Mouse (Mus musculus): ENCODE measurements around the gene Mgp. TPM values are rescaled to one million over a fixed set of nuclear protein-coding genes. Genes with fewer than 3 reads are reported as not detected.

Gene Mgp
- total RNA-seq, 2 experiments from 2014 or later: 52.8 to 161 TPM

DNA sequence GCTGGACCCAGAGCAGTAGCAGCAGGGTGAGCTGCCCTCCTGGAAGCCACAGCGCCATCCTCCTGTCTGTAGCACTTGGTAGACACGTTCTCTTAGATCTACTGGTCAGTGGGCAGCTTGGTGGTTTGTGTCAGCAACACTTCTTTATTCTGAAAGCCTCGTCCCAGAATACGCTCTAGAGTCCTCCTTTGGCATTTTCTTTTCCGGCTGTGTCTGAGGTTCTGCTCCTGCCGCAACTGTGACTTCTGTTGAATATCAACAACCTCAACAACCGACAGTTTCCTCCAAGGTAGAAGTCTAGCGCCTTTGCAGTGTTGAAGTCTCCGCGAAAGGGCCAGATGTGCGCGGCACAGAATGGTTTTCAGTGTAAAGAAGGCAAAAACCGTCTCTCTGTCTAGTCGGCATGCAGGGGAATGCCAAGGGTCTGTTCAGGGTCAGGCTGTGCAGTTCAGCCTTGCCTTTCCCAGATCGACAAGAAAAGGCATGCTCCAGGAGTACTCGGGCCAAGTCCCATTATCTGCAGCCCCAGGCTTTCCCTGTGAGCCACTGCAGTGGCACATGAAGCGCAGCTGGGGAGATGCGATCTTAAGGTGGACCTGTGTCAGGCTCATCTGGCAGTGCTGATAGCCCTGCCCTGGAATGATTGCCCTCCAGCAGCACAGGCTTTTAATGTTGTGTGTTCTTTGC, 18.3 kb downstream of the Mgp start, which contains the start of gene Art4:
Gene Art4, minus strand, starts transcription at position 548 of the 687 bp plus-strand sequence.
- peak within 1 kb of the TSS; percentile 56 for H3K27ac ChIP-seq
- intact Hi-C loops (cut with DNase I): no loop called here

DNA sequence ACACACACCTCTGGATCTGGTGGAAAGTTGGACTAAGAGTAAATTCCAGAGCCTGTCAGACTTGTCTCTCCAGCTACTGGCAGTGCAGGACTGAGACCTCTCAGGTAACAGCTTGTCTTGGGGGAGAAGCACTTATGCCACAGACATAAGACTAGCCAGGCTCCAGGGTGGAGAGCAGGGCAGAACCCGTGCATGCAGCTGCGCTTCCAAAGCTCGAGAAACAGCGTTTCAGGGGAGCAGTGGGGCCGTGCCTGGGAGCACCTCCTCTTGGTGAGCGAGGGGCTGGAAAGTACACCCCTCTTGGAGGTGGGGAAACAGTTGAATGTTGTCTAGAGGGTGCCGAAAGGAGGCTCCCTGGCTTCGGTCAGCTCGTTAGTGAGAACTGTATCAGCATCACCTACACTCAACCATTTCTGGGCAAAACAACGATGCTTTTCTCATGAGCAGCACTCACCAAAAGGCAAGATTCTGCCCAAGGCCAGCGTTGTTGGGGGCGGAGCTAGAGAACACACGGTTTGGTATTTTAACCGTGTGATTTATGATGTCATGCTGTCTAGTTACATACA, 19.5 kb downstream of the Mgp start:
- no peak for DNase-seq
- no peak for TF ChIP-seq CTCF (IDR thresholded peaks at IDR 0.05)
- Histone ChIP-seq H3K4me3 (no peak overlapping the region), H3K27ac (no peak overlapping the region)
- intact Hi-C loops (cut with DNase I): no loop called here

More for the DNA sequence above, 18.3 kb downstream of the Mgp start, which contains the start of gene Art4:
- H3K4me3 ChIP-seq: peak within 1 kb of the TSS; percentile 7
- TF ChIP-seq CTCF (IDR thresholded peaks at IDR 0.05): no peak
- no peak for DNase-seq

GRCm38 (mm10) chr6:136855183-136855582, 20.4 kb downstream of the Mgp start:
- no peak for DNase-seq
- no peak overlapping the region for H3K27ac ChIP-seq
- intact Hi-C loops (cut with DNase I): no loop called here
- TF ChIP-seq CTCF (IDR thresholded peaks at IDR 0.05): no peak
- H3K4me3 ChIP-seq: no peak overlapping the region

DNA sequence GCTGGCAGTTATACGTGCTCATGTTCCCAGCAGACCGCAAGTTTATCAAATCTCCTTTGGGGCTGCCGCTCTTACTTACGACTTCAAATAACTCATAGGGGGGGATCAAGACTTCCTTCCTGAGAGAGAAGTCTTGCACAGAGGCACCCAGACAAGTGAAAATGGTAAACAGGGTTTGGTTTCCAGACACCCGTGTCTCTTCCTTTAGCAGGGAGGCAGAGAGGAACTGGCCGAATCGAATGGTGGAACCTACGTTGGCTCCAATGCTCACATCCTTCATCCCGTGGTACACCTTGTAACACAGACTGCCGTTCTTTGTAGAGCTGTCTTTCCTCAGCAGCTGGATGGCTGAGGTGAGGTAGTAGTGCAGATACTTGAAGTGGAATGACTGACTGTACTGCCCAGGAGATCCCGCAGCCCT, 21.3 kb downstream of the Mgp start:
- H3K4me3 ChIP-seq: no peak overlapping the region

GRCm38 (mm10) chr6:136852762-136853161, 22.9 kb downstream of the Mgp start:
- no peak overlapping the region for H3K4me3 ChIP-seq
- peak overlapping the region; percentile 43; the same call in 1 of the 2 replicates for H3K27ac ChIP-seq
- TF ChIP-seq CTCF (IDR thresholded peaks at IDR 0.05): no peak
- intact Hi-C loops (cut with DNase I): no loop called here
- no peak for DNase-seq

More for the DNA sequence above, 21.3 kb downstream of the Mgp start:
- DNase-seq: no peak
- no peak for TF ChIP-seq CTCF (IDR thresholded peaks at IDR 0.05)
- H3K27ac ChIP-seq: no peak overlapping the region
- intact Hi-C loops (cut with DNase I): no loop called here

- no peak for DNase-seq
- no peak overlapping the region for H3K4me3 ChIP-seq
- H3K27ac ChIP-seq: 0 out of 2 replicates have a peak overlapping the region, but pooled peaks have one; percentile 43
- no peak for TF ChIP-seq CTCF (IDR thresholded peaks at IDR 0.05)
- intact Hi-C loops (cut with DNase I): no loop called here
Observed at GRCm38 (mm10) chr6:136852348-136852747, 23.3 kb downstream of the Mgp start.

DNA sequence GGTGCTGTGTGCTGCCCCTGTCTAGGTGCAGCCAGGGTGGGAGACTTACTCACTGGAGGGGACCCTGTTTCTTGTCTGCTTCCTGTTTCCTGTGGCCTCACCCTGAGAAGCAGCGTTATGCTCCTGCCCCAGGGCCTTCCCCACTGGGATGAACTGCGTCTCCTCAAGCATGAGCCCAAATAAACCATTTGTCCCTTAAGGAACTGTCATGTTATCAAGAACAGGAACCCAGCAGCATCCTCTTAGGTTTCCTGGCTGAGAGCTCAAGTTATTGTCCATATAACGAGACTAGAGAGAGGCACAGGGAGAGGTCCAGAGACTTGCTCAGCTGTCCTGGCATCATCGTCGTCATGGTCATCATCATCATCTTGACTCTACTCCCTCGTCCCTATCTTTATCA, 25.4 kb downstream of the Mgp start:
- no peak for DNase-seq
- Histone ChIP-seq H3K27ac (no peak overlapping the region), H3K4me3 (no peak overlapping the region)
- intact Hi-C loops (cut with DNase I): no loop called here
- no peak for TF ChIP-seq CTCF (IDR thresholded peaks at IDR 0.05)

DNA sequence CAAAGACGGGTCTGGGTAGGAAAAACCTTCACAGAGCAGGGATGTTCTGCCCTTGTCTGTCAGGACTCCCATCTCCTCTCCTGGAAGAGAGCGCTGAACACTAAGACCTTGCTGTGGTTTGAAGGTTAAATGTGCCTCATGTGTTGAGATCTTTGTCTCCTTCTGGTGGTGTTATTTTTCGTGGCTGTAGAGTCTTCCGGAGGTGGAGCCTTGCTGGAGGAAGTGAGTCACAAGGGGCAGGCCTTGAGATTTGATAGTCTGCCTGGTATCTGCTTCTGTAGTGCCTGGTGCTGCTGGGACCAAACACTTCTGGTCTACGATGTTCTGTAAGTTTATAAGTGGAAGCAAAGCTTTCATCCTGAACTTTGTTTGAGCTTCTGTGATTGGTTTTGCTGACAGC, 26.7 kb downstream of the Mgp start:
- no peak for TF ChIP-seq CTCF (IDR thresholded peaks at IDR 0.05)
- H3K27ac ChIP-seq: no peak overlapping the region
- no peak for DNase-seq
- intact Hi-C loops (cut with DNase I): no loop called here
- no peak overlapping the region for H3K4me3 ChIP-seq

GRCm38 (mm10) chr6:136848399-136848798, 27.2 kb downstream of the Mgp start:
- H3K27ac ChIP-seq: no peak overlapping the region
- no peak for DNase-seq
- TF ChIP-seq CTCF (IDR thresholded peaks at IDR 0.05): no peak
- no peak overlapping the region for H3K4me3 ChIP-seq
- intact Hi-C loops (cut with DNase I): no loop called here

- TF ChIP-seq CTCF (IDR thresholded peaks at IDR 0.05): peak; percentile 67
- intact Hi-C loops (cut with DNase I): no loop called here
- peak; percentile 67 for DNase-seq
- H3K27ac ChIP-seq: no peak overlapping the region
- no peak overlapping the region for H3K4me3 ChIP-seq
Observed at GRCm38 (mm10) chr6:136847790-136848189, 27.8 kb downstream of the Mgp start.

- TF ChIP-seq CTCF (IDR thresholded peaks at IDR 0.05): no peak
- intact Hi-C loops (cut with DNase I): no loop called here
- DNase-seq: no peak
- no peak overlapping the region for H3K4me3 ChIP-seq
- no peak overlapping the region for H3K27ac ChIP-seq
Observed at GRCm38 (mm10) chr6:136847267-136847666, 28.4 kb downstream of the Mgp start.

DNA sequence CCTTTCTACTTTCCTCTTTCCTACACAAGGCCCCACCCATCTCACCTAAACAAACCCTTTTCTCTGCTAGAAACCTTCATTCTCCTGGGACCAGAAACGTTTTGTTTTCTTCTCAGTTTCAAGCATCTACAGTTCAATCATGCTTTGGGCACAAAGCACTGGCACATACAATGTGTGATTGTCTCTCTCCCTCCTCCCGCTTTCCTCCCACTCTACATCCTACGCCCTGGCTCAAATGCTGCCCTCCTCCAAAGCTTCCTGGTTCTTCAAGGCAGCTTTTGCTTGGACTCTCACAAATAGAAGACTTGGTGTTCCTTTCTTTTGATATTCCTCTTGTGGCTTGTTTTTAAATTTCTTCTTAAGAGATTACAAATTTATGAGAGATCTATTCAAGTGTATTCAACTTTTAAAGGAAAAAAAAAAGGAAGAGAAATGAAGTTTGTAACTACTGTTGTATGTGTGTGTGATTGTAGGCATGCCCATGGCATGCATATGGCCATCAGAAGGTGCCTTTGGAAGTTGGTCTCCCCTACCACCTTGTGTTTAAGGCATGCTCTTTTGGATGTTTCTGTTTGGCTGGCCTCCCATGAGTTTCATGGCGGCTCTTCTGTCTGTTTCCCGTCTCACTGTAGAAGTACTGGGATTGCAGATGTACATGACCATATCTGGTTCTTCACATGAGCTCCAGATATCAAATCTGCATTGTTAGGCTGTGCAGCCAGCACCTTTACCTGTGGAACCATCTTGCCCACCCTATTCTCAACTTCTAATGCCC, 29.7 kb downstream of the Mgp start:
- no peak overlapping the region for H3K4me3 ChIP-seq
- H3K27ac ChIP-seq: no peak overlapping the region
- no peak for DNase-seq
- intact Hi-C loops (cut with DNase I): no loop called here
- TF ChIP-seq CTCF (IDR thresholded peaks at IDR 0.05): no peak

- intact Hi-C loops (cut with DNase I): no loop called here
- no peak for DNase-seq
- no peak for TF ChIP-seq CTCF (IDR thresholded peaks at IDR 0.05)
- no peak overlapping the region for H3K4me3 ChIP-seq
- no peak overlapping the region for H3K27ac ChIP-seq
Observed at GRCm38 (mm10) chr6:136844903-136845302, 30.7 kb downstream of the Mgp start.

Data from gastrocnemius, adult 2 months (tissue).